Mouse (Mus musculus): ENCODE measurements around the gene Immp2l.

The Immp2l gene

GRCm38 (mm10) chr12:41182856-41183255 is 159.0 kb downstream of the Immp2l start:
- no peak for DNase-seq (ENCODE audit: low spot score)

DNA sequence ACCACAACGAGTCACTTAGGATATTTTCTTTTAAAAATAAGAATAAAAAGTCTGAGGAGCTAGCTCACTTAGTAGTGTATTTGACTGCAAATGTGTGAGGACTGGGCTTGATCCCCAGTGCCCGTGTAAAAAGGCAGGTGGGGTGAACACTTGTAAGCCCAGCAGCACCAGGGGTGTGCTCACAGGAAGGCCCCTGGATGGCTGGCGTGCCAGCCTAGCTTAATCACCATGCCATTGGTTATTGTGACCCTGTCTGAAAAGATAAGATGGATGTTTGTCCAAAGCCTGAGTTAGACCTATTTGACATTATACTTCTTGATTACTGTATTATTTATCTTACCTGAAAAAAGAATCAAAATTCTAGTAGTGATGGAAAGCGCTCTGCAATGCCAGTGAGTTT is 161.2 kb downstream of the Immp2l start:
- no peak for DNase-seq (ENCODE audit: low spot score)

DNA sequence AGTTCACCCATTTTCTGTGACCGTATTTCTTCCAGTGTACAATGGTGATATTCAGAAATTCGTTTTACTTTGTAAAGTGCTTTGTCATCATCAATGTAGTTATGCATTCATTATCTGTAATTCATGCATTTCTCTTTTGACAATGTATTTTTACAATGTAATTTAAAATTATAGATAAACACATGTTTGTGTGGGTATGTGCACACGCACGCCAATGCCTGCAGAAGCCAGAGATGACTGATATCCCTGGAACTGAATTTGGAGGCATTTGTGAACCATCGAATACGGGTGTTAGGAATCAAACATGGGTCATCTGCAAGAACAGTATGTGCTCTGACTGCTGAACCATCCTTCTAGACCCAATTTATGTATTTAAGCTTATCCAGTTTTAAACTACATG is 161.6 kb downstream of the Immp2l start:
- DNase-seq (ENCODE audit: low spot score), result no peak

GRCm38 (mm10) chr12:41192829-41193228 is 168.9 kb downstream of the Immp2l start:
- no peak for DNase-seq (ENCODE audit: low spot score)

DNA sequence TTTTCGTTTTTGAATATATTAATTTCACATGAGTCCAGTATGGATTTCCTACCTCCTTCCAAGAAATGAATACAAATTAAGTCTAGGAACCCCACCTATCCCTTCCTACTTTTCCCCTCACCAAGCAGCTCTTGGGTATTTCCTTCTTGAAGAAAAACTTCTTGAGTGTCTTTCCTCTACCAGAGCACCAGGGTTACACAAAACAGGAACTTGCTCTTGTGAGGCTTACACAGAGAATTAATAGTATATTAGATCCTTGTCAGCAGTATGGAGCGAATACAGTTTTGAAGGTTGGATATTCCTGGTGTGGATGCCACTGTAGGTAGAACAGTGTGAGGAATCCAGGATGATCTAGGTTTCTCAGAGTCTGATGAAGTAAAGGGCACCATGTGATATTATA is 172.5 kb downstream of the Immp2l start:
- no peak for DNase-seq (ENCODE audit: low spot score)

DNA sequence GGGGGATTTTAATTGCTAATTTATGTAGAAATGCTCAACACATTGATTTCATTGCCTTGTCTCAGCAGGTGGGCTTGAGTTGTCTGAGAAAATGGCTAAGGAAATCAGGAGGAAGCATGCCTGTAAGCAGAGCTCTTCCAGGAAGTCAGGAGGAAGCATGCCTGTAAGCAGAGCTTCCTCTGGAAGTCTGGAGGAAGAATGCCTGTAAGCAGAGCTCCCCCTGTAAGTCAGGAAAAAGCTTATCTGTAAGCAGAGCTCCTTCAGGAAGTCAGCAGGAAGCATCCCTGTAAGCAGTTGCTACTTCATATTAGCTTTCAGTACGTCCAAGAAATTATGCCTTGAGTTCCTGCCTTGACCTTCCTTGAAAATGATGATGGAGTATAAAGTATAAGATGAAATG is 191.3 kb downstream of the Immp2l start:
- DNase-seq (ENCODE audit: low spot score), result no peak

DNA sequence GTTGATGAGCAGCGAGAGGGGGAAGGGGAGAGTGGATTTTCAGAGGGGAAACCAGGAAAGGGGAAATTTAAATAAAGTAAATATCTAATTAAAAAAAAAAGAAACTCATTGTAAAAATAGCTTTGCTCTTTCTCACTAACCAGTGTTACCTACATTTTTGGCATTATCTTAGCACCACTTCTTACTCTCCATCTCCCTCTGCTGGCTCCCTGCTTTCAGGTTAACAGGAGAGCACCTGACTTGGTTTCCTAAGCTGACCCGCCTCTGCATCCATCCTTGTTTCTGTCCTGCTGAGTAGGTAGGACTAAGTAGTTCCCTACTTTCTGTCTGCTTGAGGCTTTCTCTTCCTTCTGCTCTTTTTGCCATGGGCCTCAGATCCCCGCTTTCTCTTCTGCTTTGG is 198.0 kb downstream of the Immp2l start:
- no peak for DNase-seq (ENCODE audit: low spot score)

- no peak for DNase-seq (ENCODE audit: low spot score)
Observed at GRCm38 (mm10) chr12:41223686-41224085, 199.8 kb downstream of the Immp2l start.

DNA sequence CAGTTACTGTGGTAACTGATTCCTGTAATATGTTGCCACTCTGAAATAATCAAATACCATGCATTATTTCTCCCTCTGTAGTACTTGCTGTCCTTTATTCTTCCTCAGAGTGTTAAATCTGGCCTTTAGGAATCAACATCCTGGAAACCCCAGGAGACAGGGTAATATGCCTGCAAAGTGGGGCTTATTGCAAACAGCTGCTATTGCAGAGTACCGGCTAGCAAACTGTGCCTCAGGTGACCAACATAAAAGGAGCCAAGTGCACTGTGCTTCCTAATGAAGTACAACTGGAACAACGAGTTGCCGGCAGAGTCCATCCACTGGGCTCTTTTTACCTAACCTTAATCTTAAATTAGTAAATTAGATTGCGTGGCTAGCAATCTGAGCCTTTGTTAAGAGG is 200.6 kb downstream of the Immp2l start:
- DNase-seq (ENCODE audit: low spot score), result no peak

GRCm38 (mm10) chr12:41231966-41232365 is 208.1 kb downstream of the Immp2l start:
- DNase-seq (ENCODE audit: low spot score), result peak; percentile 9

GRCm38 (mm10) chr12:41237880-41238279 is 214.0 kb downstream of the Immp2l start:
- DNase-seq (ENCODE audit: low spot score), result no peak

DNA sequence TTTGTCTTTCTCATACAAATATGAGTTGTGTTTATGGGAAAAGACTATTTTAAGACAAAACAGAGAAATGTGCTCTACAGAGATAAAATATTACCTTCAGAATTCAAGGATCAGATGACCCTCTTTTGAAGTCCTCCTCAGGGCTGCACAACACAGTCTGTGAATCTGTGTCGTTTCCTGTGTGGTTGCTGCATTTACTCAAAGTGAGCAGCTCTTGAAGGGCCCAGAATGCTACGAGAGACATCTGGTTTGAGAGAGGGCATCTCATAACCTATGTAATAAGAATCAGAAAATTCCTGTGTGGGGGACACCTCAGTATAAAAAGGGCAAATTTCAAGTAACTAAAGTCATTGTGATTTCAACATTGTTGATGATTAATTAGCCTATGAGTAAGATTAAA is 217.3 kb downstream of the Immp2l start:
- DNase-seq (ENCODE audit: low spot score), result no peak

GRCm38 (mm10) chr12:41248254-41248653 is 224.4 kb downstream of the Immp2l start:
- DNase-seq (ENCODE audit: low spot score), result no peak

DNA sequence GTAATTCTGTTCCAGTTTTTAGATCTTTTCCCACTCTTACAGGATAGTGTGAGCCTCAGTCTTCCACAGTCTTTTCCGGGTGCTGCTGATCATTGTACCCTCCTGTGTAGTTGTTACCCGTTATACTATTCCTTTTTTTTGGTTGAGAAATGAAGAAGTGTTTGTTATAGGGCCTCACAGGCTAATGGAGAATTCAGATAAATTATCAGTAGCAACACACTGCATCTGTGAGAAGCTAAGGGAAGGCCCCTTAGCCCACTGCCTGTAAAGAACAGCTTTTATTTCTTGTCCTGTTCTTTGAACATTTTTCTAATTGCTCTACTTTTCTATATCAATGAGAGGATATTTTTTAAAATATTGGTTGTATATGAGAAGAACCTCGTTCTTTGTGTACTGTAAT is 226.2 kb downstream of the Immp2l start:
- no peak for DNase-seq (ENCODE audit: low spot score)

DNA sequence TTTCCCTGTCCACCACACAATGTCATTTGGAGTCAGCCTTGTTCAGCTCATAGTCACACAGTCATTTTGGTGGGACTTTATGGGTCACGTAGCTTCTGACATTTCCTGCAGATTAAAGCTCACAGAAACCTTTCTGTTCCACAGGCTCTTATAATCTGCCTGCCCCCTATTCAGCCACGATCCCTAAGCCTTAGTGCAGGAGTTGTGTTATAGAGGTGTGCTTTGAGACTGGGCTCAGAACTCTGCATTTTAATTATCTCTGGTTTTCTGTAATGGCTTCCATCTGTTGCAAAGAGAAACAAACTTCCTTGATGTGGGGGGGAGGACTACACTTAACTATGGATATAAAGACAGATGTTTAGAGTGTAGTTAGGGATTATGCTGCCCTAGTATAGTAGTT is 234.0 kb downstream of the Immp2l start:
- DNase-seq (ENCODE audit: low spot score), result no peak

DNA sequence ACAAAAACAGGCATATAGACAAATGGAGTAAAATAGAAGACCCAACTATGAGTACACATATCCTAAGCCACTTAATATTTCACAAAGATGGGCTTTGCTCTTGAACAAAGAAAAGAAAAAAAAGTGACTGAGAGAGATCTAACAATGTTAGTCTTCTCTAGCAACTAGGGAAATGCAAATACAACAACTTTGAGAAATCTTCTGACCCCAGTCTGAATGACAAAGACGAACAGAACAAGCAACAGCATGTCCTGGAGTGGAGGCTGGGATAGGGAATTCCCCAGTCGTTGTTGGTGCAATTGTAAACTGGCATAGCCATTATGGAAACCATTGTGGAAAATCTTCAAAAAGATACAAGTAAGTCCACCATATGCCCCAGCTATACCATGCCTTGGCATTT is 235.7 kb downstream of the Immp2l start:
- DNase-seq (ENCODE audit: low spot score), result no peak

- DNase-seq (ENCODE audit: low spot score), result no peak
Observed at GRCm38 (mm10) chr12:41274136-41274535, 250.2 kb downstream of the Immp2l start.

DNA sequence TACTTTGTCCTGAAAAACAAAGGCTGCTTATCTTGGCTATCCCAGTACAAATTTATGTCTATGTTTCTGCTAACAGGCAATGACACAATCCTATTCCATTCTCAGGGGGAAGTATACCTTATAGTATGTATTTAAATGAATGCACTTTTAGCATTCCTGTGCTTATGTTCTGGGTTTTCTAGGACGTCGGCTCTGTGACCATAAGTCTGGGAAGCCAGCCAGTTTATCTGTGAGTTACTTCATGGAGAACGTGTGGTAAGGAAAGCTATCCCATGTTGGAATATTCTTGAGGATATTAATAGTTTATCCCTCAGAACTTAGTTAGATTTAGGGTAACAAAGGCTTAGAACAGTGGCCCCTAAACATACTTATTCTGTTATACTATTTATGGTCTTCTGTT is 251.5 kb downstream of the Immp2l start:
- DNase-seq (ENCODE audit: low spot score), result no peak

DNA sequence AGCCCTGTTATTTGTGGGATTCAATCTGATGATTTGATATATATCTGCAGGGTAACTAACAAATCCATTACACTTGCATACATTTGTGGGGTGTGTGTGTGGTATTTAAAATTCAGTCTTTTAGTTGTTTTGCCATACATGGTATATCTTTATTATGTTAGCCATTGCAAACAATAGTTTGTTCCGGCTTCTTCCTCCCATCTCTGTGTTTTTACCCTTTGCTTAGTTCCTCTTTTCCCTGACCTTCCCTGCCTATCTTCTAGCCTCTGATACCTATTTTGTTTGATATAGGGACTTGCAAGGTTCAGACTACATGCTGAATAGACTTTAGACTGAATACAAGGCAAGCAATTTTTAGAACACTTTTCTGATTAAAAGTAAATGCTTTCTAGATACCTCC is 254.0 kb downstream of the Immp2l start:
- no peak for DNase-seq (ENCODE audit: low spot score)

- no peak for DNase-seq (ENCODE audit: low spot score)
Observed at GRCm38 (mm10) chr12:41289047-41289446, 265.2 kb downstream of the Immp2l start.

DNA sequence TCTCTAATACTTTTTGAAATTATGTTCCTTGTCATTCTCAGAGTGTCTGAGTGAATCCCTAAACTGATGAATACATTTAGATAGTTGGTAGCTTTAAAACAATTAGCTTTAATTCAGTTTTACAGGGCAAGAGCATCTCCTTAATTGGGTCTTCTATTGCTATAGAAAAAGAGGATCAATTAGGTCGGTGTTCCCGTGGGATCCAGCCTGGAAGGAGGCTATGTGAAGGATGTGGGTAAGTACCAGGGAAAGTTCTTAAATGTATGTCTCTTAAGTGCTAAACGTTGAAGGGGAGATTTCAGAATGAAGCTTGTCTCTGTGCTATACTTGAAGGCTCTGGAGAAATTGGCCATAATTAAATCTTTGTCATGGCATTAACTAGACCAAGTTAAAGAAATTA is 283.1 kb downstream of the Immp2l start:
- DNase-seq (ENCODE audit: low spot score), result no peak

DNA sequence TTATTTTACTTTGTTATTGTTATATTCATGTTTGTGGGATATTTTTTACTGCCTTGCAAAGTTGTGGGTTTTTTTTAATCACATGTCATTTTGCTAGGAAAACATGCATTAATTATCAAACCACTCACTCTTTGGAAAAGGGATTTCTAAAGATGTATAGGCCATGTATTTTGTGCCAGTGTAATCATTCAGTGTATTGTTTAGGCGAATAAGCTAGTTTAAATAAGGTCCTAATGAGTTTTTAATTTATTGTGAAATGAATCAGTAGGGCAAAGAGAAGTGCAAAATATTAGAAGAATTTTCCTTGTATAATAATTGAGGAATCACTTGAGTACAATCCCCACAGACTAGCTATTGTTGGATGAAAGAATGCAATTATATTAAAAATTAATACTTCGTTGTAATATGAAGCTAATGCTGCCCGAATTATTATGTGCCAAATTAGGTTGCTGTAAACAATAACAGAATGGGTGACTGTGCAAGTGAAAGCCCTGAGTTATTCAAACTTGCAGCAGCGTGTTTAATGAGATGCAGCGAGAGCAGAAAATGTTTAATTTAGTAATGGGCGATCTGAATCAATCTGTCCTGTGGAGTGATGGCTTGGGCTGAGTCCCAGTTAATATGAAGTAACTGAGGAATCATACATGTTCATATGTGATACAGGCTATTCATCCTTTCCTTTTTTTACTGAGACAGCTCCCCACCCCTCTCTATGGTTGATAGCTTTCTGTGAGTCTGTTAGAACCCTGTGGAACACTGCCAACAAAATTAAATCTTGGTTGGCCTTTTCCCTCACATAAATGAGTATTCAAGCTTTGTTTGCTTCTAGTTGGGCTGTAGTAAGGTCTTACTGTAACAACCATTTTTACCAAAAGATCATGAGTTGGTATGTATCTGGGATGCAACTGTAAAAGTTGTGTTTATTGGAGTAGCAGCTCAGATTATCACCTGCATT is 285.1 kb downstream of the Immp2l start:
- no peak for DNase-seq (ENCODE audit: low spot score)

DNA sequence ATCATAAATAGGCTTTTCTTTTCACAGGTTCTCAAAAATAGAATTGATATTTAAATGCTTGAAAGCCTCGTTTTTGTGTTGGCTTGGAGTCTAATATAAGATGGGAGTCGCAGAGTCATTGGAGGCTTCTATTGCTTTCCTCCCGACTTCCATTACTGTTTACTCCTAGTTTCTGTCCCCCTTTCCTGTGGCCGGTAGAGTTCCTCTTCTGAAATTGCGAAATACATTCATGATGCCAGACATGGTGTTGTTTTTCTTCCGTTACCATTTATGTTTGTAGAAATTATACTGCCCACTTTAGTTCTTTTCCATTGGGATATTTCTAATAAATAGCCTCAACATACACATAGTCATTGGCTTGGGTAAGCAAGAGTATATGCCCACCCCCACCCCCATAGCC is 289.5 kb downstream of the Immp2l start:
- no peak for DNase-seq (ENCODE audit: low spot score)

GRCm38 (mm10) chr12:41314811-41315461 is 291.0 kb downstream of the Immp2l start:
- peak; percentile 79 for DNase-seq (ENCODE audit: low spot score)
